Mouse (Mus musculus) E14TG2a.4 (cell line): ENCODE data around the gene Osbpl10.

Experiments
- CTCF ChIP-seq: conservative IDR thresholded peaks from 2 replicates; pipeline ENCODE4 v1.5.1; 2014; ENCODE audit warnings: low read length
- POU5F1 ChIP-seq: IDR thresholded peaks from 2 replicates; pipeline ENCODE4 v1.6.1; 2014; ENCODE audit warnings: low read length, borderline replicate concordance

DNA sequence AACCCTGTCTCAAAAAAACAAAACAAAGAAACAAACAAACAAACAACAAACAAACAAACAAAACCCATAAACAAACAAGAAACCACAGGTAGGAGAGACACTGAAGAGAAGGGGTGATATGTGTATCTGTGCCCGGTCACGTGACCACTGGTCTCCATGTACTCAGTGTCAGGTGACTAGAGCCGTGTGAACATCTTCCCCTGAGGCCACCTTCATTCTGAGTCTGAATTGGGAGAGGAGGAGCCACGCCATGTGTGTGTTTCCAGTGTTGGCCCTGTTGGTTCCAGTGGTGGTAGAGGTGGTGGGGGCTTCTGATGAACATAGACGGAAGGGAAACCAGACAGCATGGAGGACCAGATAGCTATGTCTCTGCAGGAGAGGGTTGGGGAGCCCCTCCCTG, 168.8 kb downstream of the Osbpl10 start:
- TF ChIP-seq CTCF = no peak
- TF ChIP-seq POU5F1 = no peak
